Mouse (Mus musculus) heart, embryonic 13.5 days (tissue): ENCODE results near the gene Srgap1. TPM values are rescaled to one million over a fixed set of nuclear protein-coding genes. Genes with fewer than 3 reads are reported as not detected.
A peak's percentile ranks its signal among the peaks of the same experiment; 100 is the strongest.

Source experiments
- ATAC-seq: fragments of 200-750 bp; cut with Nextera tagmentation; 2 replicates; pipeline ENCODE4 v1.8.0; 2017; ENCODE audit warnings: moderate TSS enrichment; ENCODE audit not compliant: insufficient number of reproducible peaks, low FRiP score, low TSS enrichment; ENCODE audit errors: extremely low read depth
- H3K27ac ChIP-seq: fragments of 300-500 bp; sonication (generic); replicated peaks from 2 replicates; pipeline ENCODE4 v1.5.1; 2015; ENCODE audit warnings: moderate library complexity, mild to moderate bottlenecking, inconsistent platforms
- H3K27me3 ChIP-seq: fragments of 300-500 bp; sonication (generic); replicated peaks from 2 replicates; pipeline ENCODE4 v1.6.1; 2015; ENCODE audit warnings: mild to moderate bottlenecking, inconsistent platforms
- H3K36me3 ChIP-seq: fragments of 300-500 bp; sonication (generic); 2 replicates; pipeline ENCODE4 v1.6.1; 2015; ENCODE audit warnings: mild to moderate bottlenecking, inconsistent platforms
- H3K4me1 ChIP-seq: fragments of 300-500 bp; sonication (generic); 2 replicates; pipeline ENCODE4 v1.6.1; 2015; ENCODE audit warnings: inconsistent platforms
- H3K4me2 ChIP-seq: fragments of 300-500 bp; sonication (generic); 2 replicates; pipeline ENCODE4 v1.6.1; 2015; ENCODE audit warnings: inconsistent platforms, mild to moderate bottlenecking, moderate library complexity
- H3K4me3 ChIP-seq: fragments of 300-500 bp; sonication (generic); 2 replicates; pipeline ENCODE4 v1.5.1; 2015; ENCODE audit warnings: moderate library complexity, mild to moderate bottlenecking, inconsistent platforms
- H3K9ac ChIP-seq: fragments of 300-500 bp; sonication (generic); 2 replicates; pipeline ENCODE4 v1.6.1; 2015; ENCODE audit warnings: inconsistent platforms, mild to moderate bottlenecking, moderate library complexity
- H3K9me3 ChIP-seq: fragments of 300-500 bp; sonication (generic); 2 replicates; pipeline ENCODE4 v1.6.1; 2016; ENCODE audit warnings: inconsistent platforms
- whole genome bisulfite sequencing: fragments of 180-500 bp; shearing (Covaris S2); methylation state at CpG from one replicate; pipeline ENCODE4 v1.1.7; 2015; ENCODE audit warnings: mixed read lengths; 5-methylcytosine and 5-hydroxymethylcytosine counted together
- polyA plus RNA-seq: library from polyadenylated mRNA; unstranded; fragments of >200 nt; fragmentation: Nextera tagmentation; extraction: Ambion mirVana; gene quantifications from 2 replicates; pipeline ENCODE4 v1.2.1, GENCODE M21; 2015

Gene Srgap1
- polyA plus RNA-seq, 1 experiment from 2014 or later: 8.9 TPM

DNA sequence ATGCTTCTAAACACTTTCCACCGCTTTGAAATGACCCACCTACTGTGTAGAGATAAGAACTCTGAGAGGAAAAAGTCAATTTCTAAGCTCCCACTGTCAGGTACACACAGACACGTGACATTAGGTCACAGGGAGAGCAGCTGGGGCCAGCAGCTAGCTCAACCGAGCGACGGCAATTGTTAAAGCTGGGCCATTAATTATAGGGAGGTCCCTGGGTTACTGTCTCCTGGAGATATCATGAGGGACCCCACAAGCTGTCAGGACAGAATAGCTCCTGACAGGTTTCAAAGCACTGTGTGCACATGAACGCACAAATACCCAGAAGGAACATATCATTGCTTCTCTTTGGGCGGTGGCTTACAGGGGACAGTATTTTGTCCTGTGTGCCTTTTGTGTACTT is 229.1 kb downstream of the Srgap1 start:
- no peak for ATAC-seq
- H3K36me3 ChIP-seq: peaks cover 30% of the 10 kb centered on the region
- WGBS: 69% methylated on average over 7 of the region's 7 CpGs

GRCm38 (mm10) chr10:121807771-121808170 is 239.3 kb downstream of the Srgap1 start:
- peaks cover 24% of the 10 kb centered on the region for H3K36me3 ChIP-seq
- H3K9me3 ChIP-seq: no peaks in the 10 kb centered on the region
- H3K27me3 ChIP-seq: no peaks in the 10 kb centered on the region
- H3K27ac ChIP-seq: no peak overlapping the region
- no peak for ATAC-seq
- no peak overlapping the region for H3K4me3 ChIP-seq
- 81% methylated on average over 11 of the region's 11 CpGs for WGBS
- H3K4me1 ChIP-seq: peaks cover 5% of the 10 kb centered on the region
- H3K9ac ChIP-seq: no peak overlapping the region
- H3K4me2 ChIP-seq: no peak overlapping the region

More for the DNA sequence above, 229.1 kb downstream of the Srgap1 start:
- Histone ChIP-seq H3K4me2 (no peak overlapping the region), H3K27ac (no peak overlapping the region), H3K27me3 (no peaks in the 10 kb centered on the region), H3K9me3 (no peaks in the 10 kb centered on the region), H3K4me1 (no peaks in the 10 kb centered on the region), H3K9ac (no peak overlapping the region), H3K4me3 (no peak overlapping the region)

- H3K4me3 ChIP-seq: no peak overlapping the region
- peaks cover 29% of the 10 kb centered on the region for H3K36me3 ChIP-seq
- ATAC-seq: no peak
- H3K4me1 ChIP-seq: peaks cover 5% of the 10 kb centered on the region
- no peak overlapping the region for H3K27ac ChIP-seq
- 85% methylated on average over 11 of the region's 11 CpGs for WGBS
- H3K9ac ChIP-seq: no peak overlapping the region
- H3K4me2 ChIP-seq: no peak overlapping the region
- no peaks in the 10 kb centered on the region for H3K27me3 ChIP-seq
- H3K9me3 ChIP-seq: no peaks in the 10 kb centered on the region
Observed at GRCm38 (mm10) chr10:121806806-121807205, 240.3 kb downstream of the Srgap1 start.

DNA sequence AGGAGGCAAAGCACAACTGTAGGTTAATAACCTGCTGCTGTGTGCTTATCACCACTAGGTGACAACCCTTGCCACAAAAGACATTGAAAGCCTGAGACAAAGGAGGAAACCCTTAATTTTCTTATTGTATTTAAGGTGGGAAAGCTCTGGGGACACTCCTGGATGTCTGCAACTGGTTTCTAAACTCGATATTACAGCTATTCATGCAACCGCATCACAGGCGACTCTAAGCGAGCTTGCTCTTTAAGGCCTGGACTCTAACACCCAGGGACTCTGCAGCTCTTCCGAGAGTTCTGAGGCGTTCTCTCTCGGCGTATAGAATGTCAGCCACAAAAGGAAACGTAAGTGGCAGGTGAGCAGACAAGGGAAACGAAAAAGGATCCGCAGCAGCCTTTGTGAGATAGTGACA is 241.2 kb downstream of the Srgap1 start:
- peak overlapping the region; percentile 50 for H3K4me2 ChIP-seq
- peaks cover 30% of the 10 kb centered on the region for H3K36me3 ChIP-seq
- 0 out of 2 replicates have a peak overlapping the region, but pooled peaks have one; percentile 15 for H3K9ac ChIP-seq
- peaks cover 5% of the 10 kb centered on the region for H3K4me1 ChIP-seq
- 35% methylated on average over 11 of the region's 11 CpGs for WGBS
- no peaks in the 10 kb centered on the region for H3K9me3 ChIP-seq
- H3K27ac ChIP-seq: no peak overlapping the region
- no peak for ATAC-seq
- H3K27me3 ChIP-seq: no peaks in the 10 kb centered on the region
- no peak overlapping the region for H3K4me3 ChIP-seq

- H3K4me1 ChIP-seq: peaks cover 5% of the 10 kb centered on the region
- 88% methylated on average over 13 of the region's 13 CpGs for WGBS
- no peaks in the 10 kb centered on the region for H3K9me3 ChIP-seq
- peaks cover 40% of the 10 kb centered on the region for H3K36me3 ChIP-seq
- H3K27ac ChIP-seq: no peak overlapping the region
- H3K4me3 ChIP-seq: no peak overlapping the region
- no peak overlapping the region for H3K4me2 ChIP-seq
- ATAC-seq: no peak
- H3K9ac ChIP-seq: no peak overlapping the region
- H3K27me3 ChIP-seq: no peaks in the 10 kb centered on the region
Observed at GRCm38 (mm10) chr10:121804551-121804950, 242.6 kb downstream of the Srgap1 start.

DNA sequence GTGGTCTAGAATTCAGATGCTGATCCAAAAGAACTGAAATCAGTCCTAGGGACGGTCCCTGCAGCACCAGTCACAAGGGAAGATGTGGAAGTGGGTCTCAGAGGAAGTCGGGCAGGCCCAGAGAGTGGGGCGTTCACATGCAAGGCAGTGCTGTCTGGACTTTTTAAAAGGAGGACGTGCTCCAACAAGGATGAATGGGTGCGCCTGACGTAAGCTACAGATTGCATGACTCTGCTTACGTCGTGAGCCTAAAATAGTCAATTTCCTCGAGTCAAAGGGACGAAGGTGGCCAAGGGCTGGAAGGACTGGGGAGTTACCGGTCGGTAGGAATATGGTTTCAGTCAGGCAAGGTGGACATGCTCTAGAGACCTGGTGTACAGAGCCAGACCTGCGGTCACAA is 247.1 kb downstream of the Srgap1 start:
- H3K9me3 ChIP-seq: no peaks in the 10 kb centered on the region
- no peak overlapping the region for H3K9ac ChIP-seq
- H3K27me3 ChIP-seq: no peaks in the 10 kb centered on the region
- 83% methylated on average over 13 of the region's 13 CpGs for WGBS
- no peak overlapping the region for H3K4me3 ChIP-seq
- H3K27ac ChIP-seq: no peak overlapping the region
- 0 out of 2 replicates have a peak, but pooled peaks cover 4% of the 10 kb centered on the region for H3K4me1 ChIP-seq
- peaks cover 55% of the 10 kb centered on the region for H3K36me3 ChIP-seq
- ATAC-seq: no peak
- no peak overlapping the region for H3K4me2 ChIP-seq

GRCm38 (mm10) chr10:121796027-121796802 is 250.9 kb downstream of the Srgap1 start:
- Histone ChIP-seq H3K4me3 (no peak overlapping the region), H3K4me1 (0 out of 2 replicates have a peak, but pooled peaks cover 4% of the 10 kb centered on the region), H3K27me3 (no peaks in the 10 kb centered on the region), H3K36me3 (peaks cover 51% of the 10 kb centered on the region), H3K4me2 (no peak overlapping the region), H3K27ac (no peak overlapping the region), H3K9me3 (no peaks in the 10 kb centered on the region), H3K9ac (no peak overlapping the region)
- ATAC-seq: no peak
- WGBS: 74% methylated on average over 8 of the region's 8 CpGs

- 0 out of 2 replicates have a peak, but pooled peaks cover 4% of the 10 kb centered on the region for H3K4me1 ChIP-seq
- no peak overlapping the region for H3K27ac ChIP-seq
- no peaks in the 10 kb centered on the region for H3K27me3 ChIP-seq
- WGBS: 88% methylated on average over 12 of the region's 12 CpGs
- H3K36me3 ChIP-seq: peaks cover 37% of the 10 kb centered on the region
- H3K9me3 ChIP-seq: no peaks in the 10 kb centered on the region
- ATAC-seq: no peak
- no peak overlapping the region for H3K4me2 ChIP-seq
- H3K4me3 ChIP-seq: no peak overlapping the region
- no peak overlapping the region for H3K9ac ChIP-seq
Observed at GRCm38 (mm10) chr10:121794486-121794885, 252.6 kb downstream of the Srgap1 start.

DNA sequence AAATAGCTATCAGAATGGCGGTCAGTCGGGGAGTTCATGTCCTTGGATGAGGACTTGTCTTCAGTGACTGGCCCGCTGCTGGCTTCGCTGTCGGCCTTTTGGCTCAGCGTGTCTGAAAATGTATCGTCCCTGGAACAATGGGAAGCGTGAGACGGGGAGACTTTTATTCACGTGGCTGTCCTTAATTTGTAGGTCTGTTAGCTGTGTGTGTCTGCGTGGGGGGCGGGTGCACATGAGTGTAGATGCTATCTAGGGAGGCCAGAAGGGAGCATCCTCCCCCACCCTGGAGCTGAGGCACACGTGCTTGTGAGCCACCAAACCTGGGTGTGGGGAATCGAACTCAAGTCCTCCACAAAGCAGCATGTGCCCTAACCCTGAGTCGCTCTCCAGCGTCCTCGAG is 254.5 kb downstream of the Srgap1 start:
- WGBS: 90% methylated on average over 17 of the region's 17 CpGs
- ATAC-seq: no peak

GRCm38 (mm10) chr10:121790078-121790477 is 257.0 kb downstream of the Srgap1 start:
- Histone ChIP-seq H3K27ac (no peak overlapping the region), H3K27me3 (no peaks in the 10 kb centered on the region), H3K9me3 (no peaks in the 10 kb centered on the region), H3K4me3 (no peak overlapping the region), H3K4me1 (no peaks in the 10 kb centered on the region), H3K9ac (no peak overlapping the region), H3K36me3 (peaks cover 46% of the 10 kb centered on the region), H3K4me2 (no peak overlapping the region)
- 77% methylated on average over 6 of the region's 6 CpGs for WGBS
- no peak for ATAC-seq

More for the DNA sequence above, 254.5 kb downstream of the Srgap1 start:
- Histone ChIP-seq H3K9me3 (no peaks in the 10 kb centered on the region), H3K27ac (no peak overlapping the region), H3K4me2 (no peak overlapping the region), H3K36me3 (peaks cover 36% of the 10 kb centered on the region), H3K9ac (no peak overlapping the region), H3K4me1 (0 out of 2 replicates have a peak, but pooled peaks cover 4% of the 10 kb centered on the region), H3K27me3 (no peaks in the 10 kb centered on the region), H3K4me3 (no peak overlapping the region)

DNA sequence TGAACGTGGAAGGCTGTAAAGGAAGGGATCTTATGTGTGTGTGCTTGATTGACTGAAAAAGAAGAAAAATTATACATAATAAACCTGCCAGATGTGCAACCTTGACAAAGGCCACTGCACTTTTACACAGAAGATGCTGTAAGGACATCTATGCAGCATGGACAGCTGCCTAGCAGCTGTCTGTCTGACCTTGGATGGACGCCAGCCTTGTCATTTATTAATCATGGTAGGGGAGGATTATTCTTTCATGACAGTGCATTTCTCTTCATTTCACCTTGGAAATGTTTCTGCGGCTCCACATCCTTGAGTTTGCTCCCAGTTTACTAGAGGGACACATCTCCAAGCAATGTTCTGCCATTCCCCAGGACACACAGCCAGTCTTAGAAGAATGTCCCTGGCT is 258.6 kb downstream of the Srgap1 start:
- no peak overlapping the region for H3K27ac ChIP-seq
- H3K4me1 ChIP-seq: no peaks in the 10 kb centered on the region
- no peak overlapping the region for H3K4me3 ChIP-seq
- no peak overlapping the region for H3K9ac ChIP-seq
- peaks cover 53% of the 10 kb centered on the region for H3K36me3 ChIP-seq
- ATAC-seq: no peak
- H3K9me3 ChIP-seq: peaks cover 3% of the 10 kb centered on the region; the same call in 1 of the 2 replicates
- H3K4me2 ChIP-seq: no peak overlapping the region
- 77% methylated on average over 3 of the region's 3 CpGs for WGBS
- no peaks in the 10 kb centered on the region for H3K27me3 ChIP-seq

DNA sequence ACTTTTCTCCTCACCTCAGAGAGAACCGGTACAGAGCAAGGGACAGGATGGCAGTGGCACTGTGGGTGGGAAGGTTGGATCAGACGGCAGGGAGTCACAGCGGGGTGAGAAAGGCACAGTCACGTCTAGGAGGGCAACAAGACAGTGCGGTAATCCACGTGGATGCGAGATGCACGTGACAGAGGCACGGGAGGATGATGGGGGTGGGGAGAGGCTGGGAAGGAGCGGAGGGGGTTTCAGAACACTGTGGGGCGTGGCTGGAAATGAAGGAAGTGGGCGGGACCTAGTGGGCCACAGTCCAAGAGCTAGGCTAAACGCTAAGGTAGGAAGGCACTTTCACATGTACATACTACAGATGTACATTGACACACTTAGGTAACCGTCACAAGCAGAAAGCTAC is 266.0 kb downstream of the Srgap1 start:
- no peak overlapping the region for H3K4me3 ChIP-seq
- H3K9ac ChIP-seq: no peak overlapping the region; the same call in 1 of the 2 replicates
- no peaks in the 10 kb centered on the region for H3K4me1 ChIP-seq
- peak; percentile 42; the same call in 1 of the 2 replicates for ATAC-seq
- peak overlapping the region; percentile 44 for H3K4me2 ChIP-seq
- no peaks in the 10 kb centered on the region for H3K27me3 ChIP-seq
- peaks cover 3% of the 10 kb centered on the region; the same call in 1 of the 2 replicates for H3K9me3 ChIP-seq
- peaks cover 42% of the 10 kb centered on the region for H3K36me3 ChIP-seq
- H3K27ac ChIP-seq: no peak overlapping the region
- WGBS: 43% methylated on average over 14 of the region's 14 CpGs
